Mouse (Mus musculus) 416B (cell line): ENCODE data around the gene Gm6096.
A peak's percentile ranks its signal among the peaks of the same experiment; 100 is the strongest.
"Not testable (repeated sequence)": the region's sequence is repeated elsewhere in the genome, so short reads cannot be mapped to it uniquely, and the experiment has no call there.

Experiments used
- DNase-seq: peaks from one replicate; pipeline ENCODE4 v3.0.0; 2011; ENCODE audit warnings: low read depth

Gene Gm6096

DNA sequence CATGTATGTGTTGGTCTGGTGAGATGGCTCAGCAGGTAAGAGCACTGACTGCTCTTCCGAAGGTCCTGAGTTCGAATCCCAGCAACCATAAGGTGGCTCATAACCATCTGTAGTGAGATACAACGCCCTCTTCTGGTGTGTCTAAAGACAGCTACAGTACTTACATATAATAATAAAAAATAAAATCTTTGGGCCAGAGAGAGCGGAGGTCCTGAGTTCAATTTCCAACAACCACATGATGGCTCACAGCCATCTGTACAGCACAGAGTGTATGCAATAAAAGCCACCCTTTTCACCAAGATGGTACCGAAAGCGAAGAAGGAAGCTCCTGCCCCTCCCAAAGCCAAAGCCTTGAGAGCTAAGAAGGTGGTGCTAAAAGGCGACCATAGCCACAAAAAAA is at the start of gene Gm6096:
Gm6096 (plus strand) TSS at position 301 of the 400 bp plus-strand sequence.
- no peak for DNase-seq

DNA sequence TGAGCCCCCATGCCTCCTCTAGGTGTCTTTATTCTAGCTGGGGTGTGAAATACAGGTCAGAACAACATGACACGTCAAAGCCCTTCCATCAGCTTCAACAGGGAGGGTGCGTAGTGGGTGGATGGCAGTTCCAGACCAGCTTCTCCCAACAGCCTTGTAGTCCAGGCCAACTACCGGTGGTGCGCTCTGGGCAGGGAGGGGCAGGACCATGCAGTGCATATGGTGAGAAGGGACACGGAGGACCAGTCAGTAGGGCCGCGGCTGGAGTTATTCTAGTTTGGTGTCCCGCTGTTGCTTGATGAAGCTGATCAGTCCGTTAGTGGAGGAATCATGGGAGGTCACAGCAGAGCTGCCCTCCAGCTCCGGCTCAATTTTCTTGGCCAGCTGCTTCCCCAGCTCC is 48.7 kb upstream of the Gm6096 start:
- not testable (repeated sequence) for DNase-seq

DNA sequence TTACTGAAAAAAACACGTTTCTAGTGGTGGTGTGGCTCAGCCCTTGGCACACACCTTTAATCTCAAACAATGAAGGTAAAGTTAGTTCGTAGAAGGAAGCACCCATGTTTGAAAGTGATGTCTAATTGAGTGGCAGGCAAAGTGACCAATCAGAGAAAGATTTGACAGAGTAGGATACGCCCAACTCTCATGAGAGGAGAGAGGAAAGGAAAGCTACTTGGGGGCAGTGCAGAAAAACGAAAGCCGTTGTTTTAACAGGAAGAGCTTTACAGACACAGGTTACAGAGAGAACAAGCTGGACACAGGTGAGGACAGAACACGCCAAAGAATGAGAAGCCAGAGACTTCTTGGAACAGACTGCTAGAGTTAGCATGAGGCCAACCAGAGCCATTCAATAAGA is 44.5 kb upstream of the Gm6096 start:
- DNase-seq = no peak

DNA sequence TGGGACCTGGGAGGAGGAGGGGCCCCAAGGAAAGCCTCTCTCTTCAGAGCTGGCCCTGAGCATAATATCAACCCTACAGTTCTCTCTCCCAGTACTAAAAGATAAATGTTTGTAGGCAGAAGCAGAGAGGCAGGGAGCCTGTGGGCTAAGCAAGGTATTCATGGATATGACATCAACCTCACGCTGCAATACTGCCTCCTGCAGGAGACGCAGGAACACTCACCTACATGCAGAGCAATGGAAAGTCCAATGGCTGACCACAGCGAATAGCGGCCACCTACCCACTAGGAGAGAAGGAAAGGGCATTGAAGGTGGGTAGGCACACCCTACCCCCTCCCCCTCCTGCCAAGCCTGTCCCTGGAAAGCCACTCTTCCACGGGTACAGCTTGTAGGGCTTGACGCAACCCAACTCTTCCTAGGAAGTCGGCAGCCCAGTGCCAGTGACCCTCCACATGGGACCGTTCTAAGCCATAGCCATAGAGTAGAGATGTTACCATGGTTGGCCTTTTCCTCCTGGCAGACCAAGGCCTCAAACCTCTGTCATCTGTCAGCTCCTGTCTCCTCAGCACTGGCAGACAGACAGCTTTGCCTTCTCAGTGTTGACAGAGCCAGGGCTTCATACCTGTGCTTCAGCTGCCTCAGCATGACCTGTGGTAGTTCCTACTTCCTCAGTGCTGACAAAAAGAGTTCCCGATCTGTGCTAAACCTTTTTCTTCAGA is 42.7 kb upstream of the Gm6096 start:
- peak; percentile 56 for DNase-seq

DNA sequence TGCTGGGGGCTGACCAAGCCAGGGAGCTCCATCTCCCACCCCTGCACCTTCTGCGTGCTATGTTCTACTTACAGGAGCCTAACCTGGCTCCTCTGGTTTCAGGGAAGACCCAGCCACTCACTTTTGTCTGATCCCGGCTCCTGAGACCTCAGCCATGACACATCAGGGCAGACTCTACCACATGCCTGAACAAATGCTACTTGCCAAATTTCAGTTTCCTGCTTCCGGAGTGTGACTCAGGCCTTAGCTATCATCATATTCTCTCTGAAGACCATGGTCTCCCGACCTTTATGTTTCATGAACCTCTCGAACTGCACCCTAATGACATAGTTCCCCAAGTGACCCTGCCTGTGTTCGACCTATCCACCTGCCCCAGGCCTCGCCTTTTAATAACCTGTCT is 37.6 kb upstream of the Gm6096 start:
- DNase-seq = peak; percentile 88

DNA sequence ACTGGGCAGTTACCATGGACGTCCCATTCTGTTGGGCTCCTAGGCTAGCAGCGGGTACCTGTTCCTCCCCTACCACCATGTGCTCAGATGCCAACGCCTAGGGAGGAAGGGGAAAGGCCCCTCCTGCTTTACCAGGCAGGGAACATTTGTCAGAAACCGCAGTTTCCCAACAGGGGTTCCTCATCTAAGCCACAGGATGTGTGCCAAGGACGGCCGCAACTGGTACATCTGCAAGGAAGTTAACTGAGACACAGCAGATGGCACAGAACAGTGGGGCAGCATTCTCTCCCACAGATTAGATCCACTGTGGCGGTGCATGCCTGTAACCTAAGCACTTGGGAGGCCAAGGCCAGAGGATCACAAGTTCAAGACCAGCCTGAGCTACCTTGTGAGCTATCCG is 36.2 kb upstream of the Gm6096 start:
- DNase-seq = peak; percentile 99

DNA sequence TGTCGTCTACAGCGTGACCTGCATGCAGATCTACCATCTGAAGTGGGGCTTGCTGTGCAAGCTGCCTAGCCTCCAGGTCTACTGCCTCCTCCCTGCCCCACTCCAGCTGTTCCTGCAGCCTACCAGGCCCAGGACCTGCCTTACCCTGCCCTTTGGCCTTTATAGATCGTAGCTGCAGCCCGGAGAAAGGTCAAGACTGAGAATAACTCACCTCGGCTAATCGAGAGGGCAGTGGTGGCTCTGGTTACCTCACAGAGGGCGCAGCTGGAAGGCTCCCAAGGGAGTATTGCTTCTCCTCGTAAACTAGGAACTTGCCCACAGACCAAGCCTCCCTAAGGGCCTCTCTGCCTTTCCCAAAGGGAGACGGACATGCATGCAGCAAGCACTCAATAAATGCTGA is 35.4 kb upstream of the Gm6096 start:
- no peak for DNase-seq

DNA sequence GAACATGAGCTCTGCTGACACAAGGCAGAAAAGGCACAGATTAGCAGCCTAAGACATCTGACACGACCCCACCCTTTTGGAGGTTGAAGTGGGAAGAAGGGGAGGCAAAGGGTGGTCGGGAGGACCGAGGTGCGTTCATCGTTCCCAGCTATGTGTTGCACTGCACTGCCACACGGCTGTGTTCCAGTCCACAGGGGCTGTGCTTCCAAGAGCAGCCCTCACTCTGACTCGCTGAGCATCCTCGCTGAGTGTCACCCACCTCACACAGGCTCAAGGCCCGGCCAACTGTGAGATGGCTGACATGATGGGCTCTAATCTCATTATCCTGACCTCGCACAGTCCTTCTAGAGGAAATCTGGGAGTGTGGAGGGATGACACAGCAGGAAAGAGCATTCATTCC is 34.4 kb upstream of the Gm6096 start:
- DNase-seq = no peak

DNA sequence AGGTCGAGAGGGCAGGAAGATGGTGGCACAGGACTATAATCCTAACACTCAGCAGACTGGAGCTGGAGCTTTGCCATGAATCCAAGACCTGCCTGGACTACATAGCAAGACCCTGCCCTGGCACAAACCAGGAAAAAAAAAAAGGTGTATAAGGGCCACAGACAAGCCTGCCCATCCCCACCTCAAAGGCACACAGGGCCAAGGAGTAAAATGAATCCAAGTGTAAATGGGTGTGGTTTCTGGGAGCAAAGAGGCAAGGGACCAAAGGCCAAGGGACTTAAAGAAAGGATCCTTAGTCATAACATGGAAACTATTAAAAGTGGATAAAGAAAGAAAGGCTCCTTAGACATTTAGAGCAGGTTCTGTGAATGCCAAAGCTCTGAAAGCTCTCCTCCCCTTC is 32.3 kb upstream of the Gm6096 start:
- DNase-seq = no peak

DNA sequence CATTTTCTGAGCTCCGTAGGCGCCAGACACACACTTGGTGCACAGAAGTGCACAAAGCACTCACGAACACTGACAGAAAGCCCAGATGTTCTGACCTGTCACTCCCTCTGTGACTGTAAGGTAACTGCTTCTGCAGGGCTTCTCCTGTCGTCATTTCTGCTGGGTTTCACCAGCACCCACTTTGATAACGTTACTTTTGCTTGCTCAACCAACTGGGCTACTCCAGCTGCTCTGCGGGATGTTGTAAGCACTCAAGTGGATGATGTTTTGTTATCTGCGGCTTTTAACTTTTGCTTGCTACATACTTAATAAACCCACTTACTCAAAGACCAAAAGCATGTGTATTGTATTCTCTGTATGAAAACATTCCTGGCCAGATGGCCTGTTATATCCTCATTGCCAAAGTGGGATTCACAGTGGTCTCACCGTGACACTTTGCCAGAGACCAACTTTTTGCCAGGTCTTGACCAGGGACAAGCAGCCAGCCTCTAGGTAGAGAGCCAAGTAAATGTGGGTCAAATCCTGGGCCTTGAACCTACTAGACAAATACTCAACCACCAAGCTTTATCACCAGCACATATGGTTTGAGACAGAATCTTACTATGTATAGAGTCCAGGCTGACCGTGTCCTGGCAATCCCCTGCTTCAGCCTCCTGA is 29.1 kb upstream of the Gm6096 start:
- peak; percentile 59 for DNase-seq

DNA sequence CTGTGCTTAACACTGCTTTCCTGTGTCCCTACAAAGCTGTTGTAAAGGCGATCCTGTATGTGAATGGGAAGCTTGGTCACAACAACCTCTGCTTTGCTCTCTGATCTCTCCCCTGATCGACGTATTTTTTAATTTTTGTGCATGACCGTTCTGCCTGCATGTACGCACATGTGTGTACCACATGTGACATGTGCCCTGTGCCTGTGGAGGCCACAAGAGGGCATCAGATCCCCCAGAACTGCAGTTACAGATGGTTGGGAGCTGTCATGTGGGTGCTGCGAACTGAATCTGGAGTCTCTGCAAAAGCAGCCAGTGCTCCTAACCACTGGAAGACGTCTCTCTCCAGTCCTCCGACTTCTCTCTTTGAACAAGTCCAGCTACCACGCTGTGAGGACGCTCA is 28.5 kb upstream of the Gm6096 start:
- no peak for DNase-seq

DNA sequence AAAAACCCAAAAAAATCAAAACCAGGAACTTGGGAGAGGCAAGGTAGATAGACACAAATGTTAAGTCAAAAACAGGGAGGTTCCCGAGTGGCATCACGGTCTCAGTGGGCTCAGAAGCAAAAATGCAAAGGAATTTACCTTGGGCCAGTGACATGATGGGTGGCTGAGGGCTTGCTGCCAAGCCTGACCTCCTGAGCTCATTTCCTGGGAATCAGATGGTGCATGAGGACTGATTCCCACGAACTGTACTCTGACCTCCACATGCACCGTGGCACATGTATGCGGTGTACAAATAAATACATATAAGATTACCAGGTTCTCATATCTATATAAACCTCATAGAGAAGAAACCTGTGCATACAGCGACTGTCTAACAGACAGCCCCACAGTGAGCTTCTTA is 26.5 kb upstream of the Gm6096 start:
- DNase-seq = no peak

DNA sequence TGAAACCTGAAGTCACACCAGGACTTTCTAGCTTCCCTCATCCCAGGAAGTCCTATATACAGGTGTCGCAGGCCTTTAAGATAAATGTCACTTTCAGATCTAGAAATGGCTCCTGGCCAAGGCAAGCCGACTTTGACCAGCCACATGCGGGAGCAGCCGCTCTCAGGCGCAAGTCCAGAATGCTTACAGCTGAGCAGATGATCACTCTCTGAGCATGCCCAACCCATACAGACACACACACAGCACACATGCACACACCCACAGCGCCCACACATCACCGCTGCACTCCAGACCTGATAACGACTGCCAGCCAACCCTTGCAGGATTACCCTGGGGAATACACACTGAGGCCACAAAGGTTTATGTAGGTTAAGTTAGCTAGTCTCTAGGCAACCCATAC is 24.8 kb upstream of the Gm6096 start:
- no peak for DNase-seq

DNA sequence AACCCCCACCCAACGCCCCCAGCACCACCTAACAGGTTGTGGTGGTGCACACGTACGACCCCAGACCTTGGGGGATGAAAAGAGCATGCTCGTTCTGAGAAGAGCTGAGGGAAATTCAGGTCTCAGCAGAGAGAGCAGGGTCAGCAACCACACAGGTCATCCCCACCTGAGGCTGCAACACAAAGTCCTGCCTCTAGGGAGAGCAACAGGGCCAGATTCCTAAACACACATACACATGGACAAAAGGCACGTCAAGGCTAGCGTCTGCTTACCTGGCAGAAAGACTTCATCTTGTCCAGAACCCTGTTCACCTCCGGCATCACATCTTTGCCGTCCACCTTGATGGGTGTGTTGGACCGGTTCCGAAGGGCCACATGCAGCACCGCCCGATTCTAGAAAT is 24.0 kb upstream of the Gm6096 start:
- no peak for DNase-seq

DNA sequence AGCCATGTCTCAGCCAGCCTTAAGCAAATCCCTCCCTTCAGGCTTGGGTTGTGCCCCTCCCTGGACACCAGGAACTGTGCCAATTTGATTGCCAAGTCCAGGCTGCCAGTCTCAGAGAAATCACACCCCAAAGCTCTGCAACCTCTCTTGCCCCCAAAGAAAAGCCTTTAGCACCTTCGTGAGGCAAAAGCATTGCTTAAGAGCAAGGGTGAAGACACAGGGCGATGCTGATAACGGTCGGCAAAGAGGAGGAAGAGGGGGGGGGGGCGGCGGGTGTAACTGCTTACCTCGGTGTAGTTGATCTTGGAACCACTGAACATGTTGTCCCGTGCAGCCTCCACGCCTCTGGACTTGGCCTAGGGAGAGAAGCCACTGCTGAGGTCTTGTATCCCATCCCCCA is 22.2 kb upstream of the Gm6096 start:
- DNase-seq = peak; percentile 59

DNA sequence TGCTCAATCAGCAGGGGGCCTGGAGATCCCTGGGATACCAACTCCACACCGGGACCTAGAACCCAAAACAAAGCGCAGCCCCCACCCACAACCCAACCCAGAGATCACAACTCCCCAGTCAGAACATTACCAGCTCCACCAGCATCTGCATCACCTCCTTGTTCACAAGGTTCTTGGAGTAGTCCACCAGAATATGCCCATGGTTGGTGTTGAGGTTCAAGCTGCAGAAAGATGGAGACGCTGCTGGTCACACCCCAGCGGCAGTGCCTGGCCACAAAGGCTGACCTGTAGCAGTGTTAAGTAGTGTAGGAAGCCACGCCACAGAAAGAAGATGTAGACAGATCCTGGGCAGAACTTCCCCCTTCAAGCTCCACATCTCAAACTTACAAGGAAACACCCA is 21.7 kb upstream of the Gm6096 start:
- no peak for DNase-seq

DNA sequence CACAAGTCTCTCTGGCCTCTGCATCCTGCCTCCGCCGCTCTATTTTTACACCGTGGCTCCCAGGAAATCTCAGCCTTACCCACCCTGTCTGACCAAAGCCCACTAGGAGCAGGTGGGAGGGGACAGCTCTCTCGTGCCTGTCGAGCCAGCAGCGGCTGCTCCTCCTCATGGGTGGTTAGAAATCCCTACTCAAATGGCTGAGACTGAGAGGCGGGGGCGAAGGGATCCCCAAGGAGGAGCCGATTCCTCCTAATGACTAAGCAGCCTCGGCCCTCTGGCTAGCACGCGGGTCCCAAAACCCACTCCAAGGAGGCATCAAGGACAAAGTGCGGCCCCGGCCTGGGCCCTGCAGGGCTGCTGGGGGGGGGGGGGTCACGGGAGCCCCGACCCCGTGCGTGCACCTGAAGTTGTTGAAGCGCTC is 21.1 kb upstream of the Gm6096 start:
- DNase-seq = peak; percentile 47

DNA sequence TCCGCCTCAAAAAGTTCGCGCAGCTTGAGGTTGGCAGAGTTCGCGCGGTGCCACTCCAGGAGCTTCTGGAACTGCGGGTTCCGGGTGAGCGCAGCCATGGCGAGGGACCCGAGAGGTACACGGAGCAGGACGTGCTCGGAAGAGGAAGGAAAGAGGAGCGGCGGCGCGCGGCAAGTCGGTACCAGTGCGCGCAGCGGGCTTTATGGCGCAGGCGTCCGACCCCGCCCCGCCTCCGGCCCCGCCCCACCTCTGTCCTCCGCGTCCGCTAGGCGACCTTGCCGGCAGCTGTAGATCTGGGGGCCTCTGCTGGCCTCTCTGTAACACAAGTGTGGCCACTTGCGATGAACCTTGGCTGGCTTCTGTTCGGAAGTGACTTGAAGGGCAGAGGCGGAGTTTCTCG is 20.7 kb upstream of the Gm6096 start, which contains the start of gene Gpi1:
Gpi1 (minus strand) TSS at position 221 of the 400 bp plus-strand sequence.
- peak; percentile 96 for DNase-seq

DNA sequence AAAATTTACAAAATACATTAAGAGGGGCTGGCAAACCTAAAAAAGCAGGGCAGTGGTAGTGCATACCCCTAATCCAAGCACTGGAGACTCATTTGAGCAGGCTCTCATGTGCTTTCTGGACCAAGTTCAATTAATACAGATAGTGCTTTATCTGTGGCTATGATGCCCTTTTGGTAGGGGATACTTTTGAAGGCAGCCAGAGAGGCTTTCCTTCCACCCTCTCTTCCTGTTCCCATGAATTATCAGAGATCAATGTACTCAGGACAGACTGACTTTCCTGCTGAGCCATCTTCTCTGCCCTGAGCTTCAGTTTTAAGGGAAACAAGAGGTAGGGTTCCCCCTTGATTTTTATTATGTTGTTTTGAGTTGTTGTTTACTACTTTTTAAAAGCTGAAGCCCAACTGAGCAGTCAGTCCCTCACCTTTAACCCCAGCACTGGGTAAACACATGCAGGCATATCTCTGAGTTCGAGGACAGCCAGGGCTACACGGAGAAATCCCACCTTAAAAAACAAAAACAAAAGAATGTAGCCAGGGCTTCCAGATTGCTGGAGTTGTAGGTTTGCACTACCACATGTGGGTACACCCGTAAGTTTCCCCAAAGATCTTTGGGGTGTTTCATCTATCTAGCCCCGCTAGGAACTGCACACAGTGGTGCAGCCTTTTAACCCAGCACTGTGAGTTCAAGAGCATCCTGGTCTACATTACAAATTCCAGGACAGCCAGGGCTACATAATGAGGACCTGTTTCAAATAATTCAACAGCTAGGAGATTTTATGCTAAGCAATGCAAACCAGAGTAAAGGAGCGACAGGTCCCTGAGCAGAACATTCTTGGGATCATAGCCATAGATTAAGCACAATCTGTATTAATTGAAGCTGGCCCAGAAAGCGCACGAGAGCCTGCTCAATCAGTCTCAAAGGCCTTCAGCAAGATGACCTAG is 17.8 kb upstream of the Gm6096 start:
- no peak for DNase-seq

DNA sequence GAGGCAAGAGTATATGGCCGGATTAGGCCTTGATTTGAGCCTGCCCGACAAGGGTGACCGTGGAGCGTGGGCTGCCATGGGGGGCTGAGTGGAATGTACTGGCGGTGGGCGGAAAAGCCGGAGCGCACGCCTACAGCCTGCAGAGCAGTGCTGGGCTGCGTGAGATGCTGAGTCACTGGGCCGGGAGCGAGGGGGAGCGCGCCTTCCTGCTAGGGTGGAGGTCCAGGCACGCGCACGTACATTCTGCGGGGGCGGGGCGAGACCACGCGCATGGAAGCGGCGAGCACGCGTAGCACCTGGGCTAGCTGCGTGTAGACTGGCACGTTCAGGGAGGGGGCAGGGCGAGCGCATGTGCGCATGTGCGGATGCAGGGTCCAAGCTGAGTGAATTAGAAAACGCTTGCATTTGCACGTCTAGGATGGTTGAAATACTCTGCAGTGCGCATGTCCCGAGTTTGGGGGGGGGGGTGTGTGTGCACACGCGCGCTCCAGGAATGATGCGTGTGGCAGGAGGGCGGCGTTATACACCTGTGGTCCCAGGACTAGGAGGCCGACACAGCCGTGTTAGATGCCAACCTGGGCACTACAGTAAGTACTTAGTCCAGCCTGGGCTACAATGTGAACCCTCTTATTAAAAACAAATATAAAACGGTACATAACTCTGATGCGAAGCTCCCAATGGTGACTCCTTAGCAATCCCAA is 16.8 kb upstream of the Gm6096 start:
- peak; percentile 100 for DNase-seq

DNA sequence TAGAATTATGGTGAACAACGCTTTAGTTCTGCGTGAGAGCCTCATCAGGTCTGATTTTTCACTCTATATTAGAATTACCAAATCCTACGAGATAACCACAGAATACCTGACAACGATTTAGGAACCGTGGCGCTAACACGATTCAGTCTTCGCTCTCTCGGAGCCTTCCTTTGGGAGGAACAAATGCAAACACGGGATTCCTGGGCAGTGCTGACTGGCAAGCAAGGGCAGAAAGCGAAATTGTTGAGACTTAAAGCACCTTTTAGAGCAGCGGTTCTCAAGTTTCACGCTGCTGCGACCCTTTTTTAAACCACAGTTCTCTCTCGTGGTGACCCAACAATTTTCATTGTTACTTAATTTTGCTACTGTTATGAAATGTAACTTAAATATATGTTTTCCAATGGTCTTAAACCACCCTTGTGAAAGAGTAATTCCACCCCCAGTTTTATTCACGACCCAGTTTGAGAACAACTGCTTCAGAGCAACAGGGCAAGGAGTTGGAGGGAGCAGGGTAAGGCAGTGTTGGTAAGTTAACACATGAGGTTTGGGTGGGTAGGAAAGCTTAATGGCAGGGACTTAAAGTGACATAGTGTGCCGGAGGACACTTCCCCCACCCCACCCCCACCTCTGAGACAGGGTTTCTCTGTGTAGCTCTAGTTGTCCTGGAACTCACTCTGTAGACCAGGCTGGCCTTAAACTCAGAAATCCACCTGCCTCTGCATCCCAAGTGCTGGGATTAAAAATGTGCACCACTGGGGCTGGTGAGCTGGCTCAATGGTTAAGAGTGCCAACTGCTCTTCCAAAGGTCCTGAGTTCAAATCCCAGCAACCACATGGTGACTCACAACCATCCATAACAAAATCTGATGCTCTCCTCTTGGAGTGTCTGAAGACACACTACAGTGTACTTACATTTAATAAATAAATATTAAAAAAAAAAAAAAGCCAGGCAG is 16.0 kb upstream of the Gm6096 start:
- peak; percentile 70 for DNase-seq
